Mouse (Mus musculus): Measurements from ENCODE around the gene Zfp42.

GRCm38 (mm10) chr8:43299796-43300195 is 7.0 kb downstream of the Zfp42 start:
- TF ChIP-seq CTCF (IDR thresholded peaks at IDR 0.05; ENCODE audit: borderline replicate concordance, insufficient read depth, low read depth, low read length) (no peak), POLR2A (IDR thresholded peaks at IDR 0.05; ENCODE audit: borderline replicate concordance, insufficient read depth, low read length) (no peak)

Measured in cerebellum, adult 2 months (tissue).